Mouse (Mus musculus): ENCODE results near the gene Mical3.

DNA sequence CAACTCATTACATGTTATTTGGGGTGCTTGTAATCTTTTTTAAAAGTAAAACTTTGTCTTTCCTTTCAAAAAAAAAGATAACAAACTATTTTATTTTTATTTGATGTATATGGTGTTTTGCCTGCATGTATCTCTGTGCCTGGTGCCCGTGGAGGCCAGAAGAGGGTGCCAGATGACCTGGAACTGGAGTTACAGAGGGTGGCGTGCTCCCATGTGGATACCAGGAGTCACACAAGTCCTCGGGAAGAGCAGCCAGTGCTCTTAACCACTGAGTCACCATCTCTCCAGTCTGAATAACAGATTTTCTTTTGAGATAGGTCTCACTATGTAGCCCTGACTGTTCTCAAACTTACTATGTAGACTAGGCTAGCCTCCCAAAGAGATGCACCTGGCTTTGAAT lies 221.3 kb downstream of the Mical3 start:
- no peak for TF ChIP-seq EP300 (IDR thresholded peaks at IDR 0.05; ENCODE audit: insufficient read depth, low read depth, low read length)
- TF ChIP-seq CTCF (IDR thresholded peaks at IDR 0.05), result no peak
- no peak for TF ChIP-seq POLR2A (IDR thresholded peaks at IDR 0.05; ENCODE audit: insufficient read depth, low read depth, low read length)
